Mouse (Mus musculus) megakaryocyte, embryonic 14.5 days (primary cell): ENCODE results near the gene Xrcc5.

ENCODE experiments used
- FLI1 ChIP-seq: IDR thresholded peaks from 2 replicates; pipeline ENCODE4 v1.6.1; 2012; ENCODE audit warnings: low read length, inconsistent platforms, mixed read lengths
- GATA1 ChIP-seq: IDR thresholded peaks from 3 replicates; pipeline ENCODE4 v1.6.1; 2012; ENCODE audit warnings: mixed read lengths, low read length, inconsistent platforms, borderline replicate concordance

- TF ChIP-seq FLI1 = no peak
- TF ChIP-seq GATA1 = no peak
These were observed 135.5 kb downstream of the Xrcc5 start for GRCm38 (mm10) chr1:72442747-72443146.
